Mouse (Mus musculus) stomach, embryonic 15.5 days (tissue): ENCODE results near the gene Svs3a. TPM values are rescaled to one million over a fixed set of nuclear protein-coding genes. Genes with fewer than 3 reads are reported as not detected.
"Not testable (repeated sequence)": the region's sequence is repeated elsewhere in the genome, so short reads cannot be mapped to it uniquely, and the experiment has no call there.

Experiments used
- ATAC-seq: fragments of 200-750 bp; cut with Nextera tagmentation; 2 replicates; pipeline ENCODE4 v1.8.0; 2017; ENCODE audit warnings: low read depth, moderate number of reproducible peaks, moderate TSS enrichment; ENCODE audit not compliant: insufficient read depth, low FRiP score
- H3K27ac ChIP-seq: fragments of 300-500 bp; sonication (generic); 2 replicates; pipeline ENCODE4 v1.5.1; 2015; ENCODE audit warnings: mild to moderate bottlenecking, inconsistent platforms
- H3K27me3 ChIP-seq: fragments of 300-500 bp; sonication (generic); replicated peaks from 2 replicates; pipeline ENCODE4 v1.6.1; 2015; ENCODE audit warnings: inconsistent platforms
- H3K36me3 ChIP-seq: fragments of 300-500 bp; sonication (generic); 2 replicates; pipeline ENCODE4 v1.6.1; 2015; ENCODE audit warnings: inconsistent platforms
- H3K4me1 ChIP-seq: fragments of 300-500 bp; sonication (generic); 2 replicates; pipeline ENCODE4 v1.6.1; 2015; ENCODE audit warnings: inconsistent platforms
- H3K4me2 ChIP-seq: fragments of 300-500 bp; sonication (generic); 2 replicates; pipeline ENCODE4 v1.6.1; 2015; ENCODE audit warnings: mild to moderate bottlenecking, inconsistent platforms
- H3K4me3 ChIP-seq: fragments of 300-500 bp; sonication (generic); replicated peaks from 2 replicates; pipeline ENCODE4 v1.5.1; 2015; ENCODE audit warnings: inconsistent platforms
- H3K9ac ChIP-seq: fragments of 300-500 bp; sonication (generic); 2 replicates; pipeline ENCODE4 v1.6.1; 2015; ENCODE audit warnings: inconsistent platforms
- H3K9me3 ChIP-seq: fragments of 300-500 bp; sonication (generic); 2 replicates; pipeline ENCODE4 v1.6.1; 2016; ENCODE audit warnings: inconsistent platforms
- whole genome bisulfite sequencing: fragments of 180-500 bp; shearing (Covaris S2); methylation state at CpG from one replicate; pipeline ENCODE4 v1.1.7; 2015; 5-methylcytosine and 5-hydroxymethylcytosine counted together
- polyA plus RNA-seq: library from polyadenylated mRNA; unstranded; fragments of >200 nt; fragmentation: Nextera tagmentation; extraction: Ambion mirVana; gene quantifications from 2 replicates; pipeline ENCODE4 v1.2.1, GENCODE M21; 2015

Svs3a gene
- not detected in 2 replicates for polyA plus RNA-seq

DNA sequence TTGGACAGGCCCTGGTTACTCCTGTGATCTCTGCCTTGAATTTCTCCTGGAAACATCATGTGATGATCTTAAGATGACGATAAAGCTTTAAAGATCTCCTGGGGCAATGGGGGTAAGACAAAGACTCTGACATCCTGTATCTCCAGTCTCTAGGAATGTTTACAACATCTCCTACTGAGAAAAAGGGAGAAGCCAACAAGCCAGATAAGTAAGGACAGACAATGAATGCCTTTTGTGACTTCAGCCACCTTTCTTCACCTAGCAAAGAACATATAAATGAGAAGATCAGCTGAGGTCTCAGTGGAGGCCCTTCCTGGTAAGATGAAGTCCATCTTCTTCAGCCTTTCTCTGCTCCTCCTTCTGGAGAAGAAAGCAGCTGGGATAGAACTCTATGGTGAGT is at the start of gene Svs3a:
Svs3a (plus strand) TSS at position 301 of the 400 bp plus-strand sequence.
- not testable (repeated sequence) for H3K27me3 ChIP-seq, ATAC-seq, H3K27ac ChIP-seq, H3K4me2 ChIP-seq, H3K4me3 ChIP-seq, H3K36me3 ChIP-seq, H3K4me1 ChIP-seq, H3K9ac ChIP-seq, H3K9me3 ChIP-seq
- 61% methylated on average over 1 of the region's 1 CpGs for WGBS

DNA sequence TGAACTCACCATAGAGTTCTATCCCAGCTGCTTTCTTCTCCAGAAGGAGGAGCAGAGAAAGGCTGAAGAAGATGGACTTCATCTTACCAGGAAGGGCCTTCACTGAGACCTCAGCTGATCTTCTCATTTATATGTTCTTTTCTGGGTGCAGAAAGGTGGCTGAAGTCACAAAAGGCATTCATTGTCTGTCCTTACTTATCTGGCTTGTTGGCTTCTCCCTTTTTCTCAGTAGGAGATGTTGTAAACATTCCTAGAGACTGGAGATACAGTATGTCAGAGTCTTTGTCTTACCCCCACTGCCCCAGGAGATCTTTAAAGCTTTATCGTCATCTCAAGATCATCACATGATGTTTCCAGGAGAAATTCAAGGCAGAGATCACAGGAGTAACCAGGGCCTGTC is 32.5 kb upstream of the Svs3a start, which contains the start of gene Svs3b:
Svs3b (minus strand) TSS at position 101 of the 400 bp plus-strand sequence.
- H3K36me3 ChIP-seq, H3K4me2 ChIP-seq, ATAC-seq, H3K27me3 ChIP-seq, H3K27ac ChIP-seq, H3K4me3 ChIP-seq, H3K9ac ChIP-seq, H3K9me3 ChIP-seq, H3K4me1 ChIP-seq: not testable (repeated sequence)
- 69% methylated on average over 1 of the region's 1 CpGs for WGBS

DNA sequence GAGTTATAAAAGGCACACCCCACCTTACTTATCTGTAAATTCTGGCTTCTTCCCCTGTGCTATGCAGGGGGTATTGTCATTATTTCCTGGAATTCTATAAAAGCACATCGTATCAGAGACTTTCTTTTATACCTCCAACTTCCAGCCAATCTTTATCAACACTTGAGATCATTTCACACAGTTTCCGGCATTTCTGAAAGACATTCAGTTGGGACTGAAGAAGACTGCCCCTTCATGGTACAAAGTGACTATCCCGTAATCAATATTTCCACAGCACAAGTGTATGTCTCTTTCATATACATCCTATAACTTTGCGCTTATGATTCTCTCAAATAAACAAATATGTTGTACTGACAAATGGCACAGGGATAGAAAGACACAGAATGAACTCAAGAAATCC is 10.7 kb upstream of the Svs3a start, which contains the start of gene Svs4:
Svs4 (minus strand) TSS at position 101 of the 400 bp plus-strand sequence.
- no peak within 1 kb of the TSS for H3K4me2 ChIP-seq
- no peaks in the 10 kb centered on the region for H3K36me3 ChIP-seq
- no peak for ATAC-seq
- WGBS = 87% methylated on average over 4 of the region's 4 CpGs
- no peak within 1 kb of the TSS for H3K4me3 ChIP-seq
- no peak within 1 kb of the TSS for H3K9ac ChIP-seq
- H3K27ac ChIP-seq = no peak within 1 kb of the TSS
- no peaks in the 10 kb centered on the region for H3K4me1 ChIP-seq
- no peaks in the 10 kb centered on the region for H3K9me3 ChIP-seq
- H3K27me3 ChIP-seq = no peaks in the 10 kb centered on the region

DNA sequence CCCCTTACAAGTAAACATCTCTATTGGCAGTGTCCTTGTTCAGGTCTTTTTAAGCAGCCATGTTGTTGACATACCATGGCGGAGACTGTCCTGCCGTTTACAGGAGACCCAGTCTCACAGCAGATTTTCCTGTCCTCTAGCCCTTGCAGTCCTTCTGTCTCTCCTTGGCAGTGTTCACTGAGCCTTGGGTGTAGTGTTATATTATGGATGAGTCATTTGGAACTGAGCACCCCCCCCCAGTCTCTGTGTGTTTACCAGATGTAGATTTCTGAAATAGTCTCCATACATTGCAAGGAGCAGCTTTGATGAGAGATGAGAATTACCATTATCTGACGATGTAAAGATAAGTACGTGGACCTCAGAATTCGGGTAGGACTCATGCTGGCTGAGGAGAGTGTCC is 23.5 kb downstream of the Svs3a start:
- Histone ChIP-seq H3K4me3 (no peak overlapping the region), H3K9ac (no peak overlapping the region), H3K9me3 (no peaks in the 10 kb centered on the region), H3K4me2 (no peak overlapping the region), H3K4me1 (no peaks in the 10 kb centered on the region), H3K27ac (no peak overlapping the region), H3K27me3 (no peaks in the 10 kb centered on the region), H3K36me3 (no peaks in the 10 kb centered on the region)
- no peak for ATAC-seq
- WGBS = 79% methylated on average over 5 of the region's 5 CpGs

DNA sequence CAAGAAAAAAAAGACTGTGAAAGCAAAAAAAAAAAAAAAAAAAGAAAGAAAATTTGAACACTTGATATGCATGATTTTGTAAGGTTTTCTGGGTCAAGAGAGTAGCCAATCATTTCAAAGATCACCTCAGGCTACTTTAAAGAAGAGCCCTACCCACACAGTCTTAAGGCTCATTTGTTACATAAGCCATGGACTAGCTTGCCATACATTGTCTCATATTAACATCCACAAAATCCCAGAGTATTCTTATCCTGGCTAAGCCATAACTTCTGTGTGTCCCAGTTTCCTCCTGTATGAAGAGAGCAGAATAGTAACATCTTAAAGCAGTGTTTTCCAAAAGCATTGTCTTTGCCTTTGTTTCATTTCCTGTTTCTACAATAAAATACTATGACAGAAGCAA is 26.4 kb downstream of the Svs3a start:
- H3K9me3 ChIP-seq, H3K4me1 ChIP-seq, H3K4me2 ChIP-seq, H3K27me3 ChIP-seq, H3K36me3 ChIP-seq, ATAC-seq, H3K27ac ChIP-seq, H3K4me3 ChIP-seq, H3K9ac ChIP-seq: not testable (repeated sequence)

DNA sequence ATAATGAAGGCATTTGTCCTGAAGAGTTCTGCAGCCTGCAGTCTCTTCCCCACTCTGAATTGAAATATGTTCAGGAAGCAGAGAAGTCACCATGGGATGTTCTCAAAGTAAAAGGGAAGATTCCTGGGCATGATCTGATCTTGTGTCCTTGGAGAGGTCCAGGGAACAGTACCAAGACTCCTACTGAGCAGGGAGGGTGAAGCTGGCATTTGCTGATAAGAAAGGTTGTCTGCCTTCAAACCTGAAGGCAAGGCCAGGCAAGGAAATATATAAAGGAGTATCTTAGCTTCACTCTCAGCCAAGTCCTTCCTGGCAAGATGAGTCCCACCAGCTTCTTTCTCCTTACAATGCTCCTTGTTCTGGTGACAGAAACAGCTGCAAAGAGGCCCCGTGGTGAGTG is 27.4 kb downstream of the Svs3a start, which contains the start of gene Svs6:
Svs6 (plus strand) TSS at position 301 of the 400 bp plus-strand sequence.
- ATAC-seq, H3K4me2 ChIP-seq, H3K4me1 ChIP-seq, H3K4me3 ChIP-seq, H3K9me3 ChIP-seq, H3K27ac ChIP-seq, H3K9ac ChIP-seq, H3K27me3 ChIP-seq, H3K36me3 ChIP-seq: not testable (repeated sequence)
- WGBS = 85% methylated on average over 1 of the region's 1 CpGs

- Histone ChIP-seq H3K36me3 (no peaks in the 10 kb centered on the region), H3K27me3 (no peaks in the 10 kb centered on the region), H3K4me2 (no peak overlapping the region), H3K4me3 (no peak overlapping the region), H3K27ac (no peak overlapping the region), H3K9ac (no peak overlapping the region), H3K4me1 (no peaks in the 10 kb centered on the region), H3K9me3 (no peaks in the 10 kb centered on the region)
- no peak for ATAC-seq
- WGBS = 70% methylated on average over 6 of the region's 6 CpGs
These were observed 31.9 kb downstream of the Svs3a start for GRCm38 (mm10) chr2:164320983-164321382.

DNA sequence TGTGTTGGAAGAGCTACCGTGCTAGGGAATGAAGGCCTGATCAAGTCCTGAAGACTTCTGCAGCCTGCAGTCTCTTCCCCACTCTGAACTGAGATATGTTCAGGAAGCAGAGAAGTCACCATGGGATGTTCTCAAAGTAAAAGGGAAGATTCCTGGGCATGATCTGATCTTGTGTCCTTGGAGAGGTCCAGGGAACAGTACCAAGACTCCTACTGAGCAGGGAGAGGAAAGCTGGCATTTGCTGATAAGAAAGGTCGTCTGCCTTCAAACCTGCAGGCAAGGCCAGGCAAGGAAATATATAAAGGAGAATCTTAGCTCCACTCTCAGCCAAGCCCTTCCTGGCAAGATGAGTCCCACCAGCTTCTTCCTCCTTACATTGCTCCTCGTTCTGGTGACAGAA is 43.4 kb downstream of the Svs3a start, which contains the start of gene Svs5:
Svs5 (plus strand) TSS at position 301 of the 400 bp plus-strand sequence.
- not testable (repeated sequence) for H3K27ac ChIP-seq, H3K9ac ChIP-seq, H3K9me3 ChIP-seq, H3K27me3 ChIP-seq, H3K4me1 ChIP-seq, H3K36me3 ChIP-seq, H3K4me3 ChIP-seq, ATAC-seq, H3K4me2 ChIP-seq
- WGBS = 76% methylated on average over 3 of the region's 3 CpGs

Other genes starting within 250 kb of the Svs3a start
- 16.4 and 17.9 TPM in 2 replicates for gene Stk4, start 218.9 kb upstream of the Svs3a start, polyA plus RNA-seq
- 50.4 and 53.4 TPM in 2 replicates for gene Tomm34, start 218.1 kb upstream of the Svs3a start, polyA plus RNA-seq
- gene Kcns1, start 118.2 kb upstream of the Svs3a start, polyA plus RNA-seq = 0.14 and 0.28 TPM in 2 replicates
- gene Wfdc5, start 106.5 kb upstream of the Svs3a start, polyA plus RNA-seq = 0.70 and 2.6 TPM in 2 replicates
- gene Wfdc12, start 98.7 kb upstream of the Svs3a start, polyA plus RNA-seq = not detected in 2 replicates
- not detected in 2 replicates for gene Wfdc15a, start 89.1 kb upstream of the Svs3a start, polyA plus RNA-seq
- gene Wfdc15b, start 67.6 kb upstream of the Svs3a start, polyA plus RNA-seq = 50.4 and 55.9 TPM in 2 replicates
- gene Svs2, start 50.8 kb upstream of the Svs3a start, polyA plus RNA-seq = not detected in 2 replicates
- gene Svs3b, start 32.6 kb upstream of the Svs3a start, polyA plus RNA-seq = not detected in 2 replicates
- gene Svs4, start 10.8 kb upstream of the Svs3a start, polyA plus RNA-seq = not detected in 2 replicates
- not detected in 2 replicates for gene Svs6, start 27.5 kb downstream of the Svs3a start, polyA plus RNA-seq
- not detected in 2 replicates for gene Svs5, start 43.5 kb downstream of the Svs3a start, polyA plus RNA-seq
- 5.2 and 12.0 TPM in 2 replicates for gene Slpi, start 99.8 kb downstream of the Svs3a start, polyA plus RNA-seq
- 49.2 and 72.3 TPM in 2 replicates for gene Rbpjl, start 113.9 kb downstream of the Svs3a start, polyA plus RNA-seq
- gene Matn4, start 115.9 kb downstream of the Svs3a start, polyA plus RNA-seq = 12.4 and 14.7 TPM in 2 replicates
- 132 and 135 TPM in 2 replicates for gene Sdc4, start 154.6 kb downstream of the Svs3a start, polyA plus RNA-seq
- 60.6 and 61.8 TPM in 2 replicates for gene Sys1, start 167.7 kb downstream of the Svs3a start, polyA plus RNA-seq
- gene Gm20458, start 171.7 kb downstream of the Svs3a start, polyA plus RNA-seq = 17.9 and 18.1 TPM in 2 replicates
- gene Trp53tg5, start 184.5 kb downstream of the Svs3a start, polyA plus RNA-seq = 0.14 TPM in 1 of 2 replicates, not detected in the other
- 6.5 and 10.4 TPM in 2 replicates for gene Dbndd2, start 196.8 kb downstream of the Svs3a start, polyA plus RNA-seq
- 67.0 and 67.5 TPM in 2 replicates for gene Pigt, start 208.3 kb downstream of the Svs3a start, polyA plus RNA-seq